Mouse (Mus musculus) lung, postnatal 0 days (tissue): ENCODE data around the gene Insrr. TPM values are rescaled to one million over a fixed set of nuclear protein-coding genes. Genes with fewer than 3 reads are reported as not detected.
A peak's percentile ranks its signal among the peaks of the same experiment; 100 is the strongest.

ENCODE experiments used
- ATAC-seq: fragments of 200-750 bp; cut with Nextera tagmentation; 2 replicates; pipeline ENCODE4 v1.8.0; 2017; ENCODE audit warnings: moderate library complexity
- DNase-seq: peaks from one replicate; pipeline ENCODE4 v3.0.0-alpha.2; 2016; ENCODE audit warnings: low spot score
- H3K27ac ChIP-seq: fragments of 300-500 bp; sonication (generic); 2 replicates; pipeline ENCODE4 v1.5.1; 2014; ENCODE audit warnings: antibody characterized with exemption, mild to moderate bottlenecking, low read length, mixed read lengths
- H3K27me3 ChIP-seq: fragments of 300-500 bp; sonication (generic); replicated peaks from 2 replicates; pipeline ENCODE4 v1.6.1; 2014; ENCODE audit warnings: low read length, mixed read lengths; ENCODE audit not compliant: insufficient read depth
- H3K36me3 ChIP-seq: fragments of 300-500 bp; sonication (generic); 2 replicates; pipeline ENCODE4 v1.6.1; 2014; ENCODE audit warnings: low read length, mixed read lengths; ENCODE audit not compliant: insufficient read depth
- H3K4me1 ChIP-seq: fragments of 300-500 bp; sonication (generic); 2 replicates; pipeline ENCODE4 v1.6.1; 2014; ENCODE audit warnings: antibody characterized with exemption, low read depth, low read length, mixed read lengths; ENCODE audit not compliant: insufficient read depth
- H3K4me2 ChIP-seq: fragments of 300-500 bp; sonication (generic); replicated peaks from 2 replicates; pipeline ENCODE4 v1.6.1; 2014; ENCODE audit warnings: low read depth, mild to moderate bottlenecking, low read length, moderate library complexity, mixed read lengths
- H3K4me3 ChIP-seq: fragments of 300-500 bp; sonication (generic); 2 replicates; pipeline ENCODE4 v1.5.1; 2014; ENCODE audit warnings: low read depth, low read length
- H3K9ac ChIP-seq: fragments of 300-500 bp; sonication (generic); replicated peaks from 2 replicates; pipeline ENCODE4 v1.6.1; 2014; ENCODE audit warnings: low read depth, mild to moderate bottlenecking
- H3K9me3 ChIP-seq: fragments of 300-500 bp; sonication (generic); 2 replicates; pipeline ENCODE4 v1.6.1; 2016; ENCODE audit warnings: low read length, mixed read lengths
- CTCF ChIP-seq: IDR thresholded peaks from 2 replicates; pipeline ENCODE4 v1.5.1; 2016; ENCODE audit warnings: antibody characterized with exemption, mild to moderate bottlenecking
- EP300 ChIP-seq: IDR thresholded peaks from 2 replicates; pipeline ENCODE4 v1.6.1; 2016; ENCODE audit warnings: antibody characterized with exemption, mild to moderate bottlenecking, control low read depth
- WGBS: fragments of 180-500 bp; shearing (Covaris S2); extraction: QIAGEN DNeasy Blood & Tissue Kit; methylation state at CpG from one replicate; pipeline ENCODE4 v1.1.7; 2014; 5-methylcytosine and 5-hydroxymethylcytosine counted together
- polyA plus RNA-seq: library from polyadenylated mRNA; unstranded; fragments of >200 nt; fragmentation: Nextera tagmentation; extraction: Ambion mirVana; gene quantifications from 2 replicates; pipeline ENCODE4 v1.2.1, GENCODE M21; 2015

The Insrr gene
- polyA plus RNA-seq, 1 experiment from 2014 or later, result 0.12 TPM

DNA sequence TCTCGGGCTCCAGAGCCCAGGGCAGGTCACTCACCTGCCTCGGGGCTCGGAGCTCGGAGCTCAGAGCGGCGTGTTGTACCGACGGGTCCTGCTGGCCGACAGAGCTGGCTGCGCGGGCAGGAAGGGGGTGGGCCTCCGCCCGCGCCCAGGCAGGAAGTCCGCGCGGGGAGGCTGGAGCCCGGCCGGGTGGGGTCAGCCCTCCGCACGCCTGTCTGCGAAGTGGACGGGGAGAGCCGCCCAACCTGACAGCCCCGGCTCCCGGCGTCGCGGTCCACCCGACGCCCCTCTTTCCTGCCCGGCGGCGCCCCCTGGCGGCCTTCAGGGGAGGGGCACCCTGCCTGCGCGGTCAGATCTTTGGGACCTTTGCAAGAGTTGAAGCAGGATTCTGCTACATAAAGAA, 27.9 kb upstream of the Insrr start:
- TF ChIP-seq CTCF (peak; percentile 93), EP300 (no peak)
- Histone ChIP-seq H3K36me3 (no peaks in the 10 kb centered on the region), H3K27me3 (no peaks in the 10 kb centered on the region), H3K4me3 (peak overlapping the region; percentile 48), H3K9ac (peak overlapping the region; percentile 52), H3K9me3 (no peaks in the 10 kb centered on the region), H3K4me1 (peaks cover 3% of the 10 kb centered on the region; the same call in 1 of the 2 replicates), H3K27ac (peak overlapping the region; percentile 82), H3K4me2 (peak overlapping the region; percentile 66)
- DNase-seq, result peak; percentile 94
- peak; percentile 91 for ATAC-seq
- 5% methylated on average over 33 of the region's 37 CpGs for WGBS

DNA sequence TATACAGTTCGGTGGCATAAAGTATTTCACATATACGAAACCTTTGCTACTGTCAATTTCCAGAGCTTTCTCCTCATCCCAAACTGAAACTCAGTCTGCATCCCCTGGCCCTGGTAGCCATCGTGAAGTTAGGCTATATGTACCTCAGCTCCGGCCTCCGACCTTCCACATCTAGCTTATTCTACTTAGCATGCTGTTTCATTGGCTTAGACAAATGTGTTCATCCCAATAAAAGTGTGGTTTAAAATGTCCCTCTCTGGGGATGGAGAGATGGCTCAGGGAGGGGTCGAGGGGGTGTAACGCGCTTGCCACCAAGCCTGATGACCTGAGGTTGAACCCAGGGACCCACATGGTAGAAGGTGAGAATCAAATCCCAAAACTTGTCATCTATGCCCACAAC, 27.2 kb upstream of the Insrr start:
- Histone ChIP-seq H3K27ac (no peak overlapping the region), H3K4me2 (no peak overlapping the region), H3K27me3 (no peaks in the 10 kb centered on the region), H3K9ac (no peak overlapping the region), H3K36me3 (no peaks in the 10 kb centered on the region), H3K4me1 (peaks cover 3% of the 10 kb centered on the region; the same call in 1 of the 2 replicates), H3K9me3 (no peaks in the 10 kb centered on the region), H3K4me3 (no peak overlapping the region)
- 82% methylated on average over 8 of the region's 8 CpGs for WGBS
- TF ChIP-seq CTCF (no peak), EP300 (no peak)
- DNase-seq (no peak), ATAC-seq (no peak)

DNA sequence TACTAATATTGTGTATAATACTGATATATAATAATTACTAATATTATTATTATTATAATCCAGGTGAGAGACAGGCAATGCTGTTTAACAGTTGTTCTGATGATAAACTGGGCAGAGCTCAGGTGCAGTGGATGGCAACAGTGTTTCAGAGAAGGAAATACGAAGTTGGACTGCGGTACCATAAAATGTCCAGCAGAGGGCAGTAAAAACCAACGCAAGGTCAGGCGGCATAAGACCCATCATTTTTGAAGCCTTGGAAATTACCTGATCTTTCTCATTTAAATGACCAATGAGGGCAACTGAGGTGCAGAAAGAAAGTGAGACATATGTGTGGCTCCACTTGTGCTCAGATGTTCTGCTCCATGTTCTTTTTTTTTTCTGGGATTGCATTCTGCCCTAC, 26.5 kb upstream of the Insrr start:
- peak; percentile 89 for TF ChIP-seq CTCF
- no peak for TF ChIP-seq EP300
- peaks cover 3% of the 10 kb centered on the region; the same call in 1 of the 2 replicates for H3K4me1 ChIP-seq
- peak; percentile 69 for DNase-seq
- no peaks in the 10 kb centered on the region for H3K9me3 ChIP-seq
- no peak overlapping the region for H3K27ac ChIP-seq
- no peaks in the 10 kb centered on the region for H3K36me3 ChIP-seq
- no peak for ATAC-seq
- no peak overlapping the region for H3K4me3 ChIP-seq
- no peak overlapping the region for H3K4me2 ChIP-seq
- no peaks in the 10 kb centered on the region for H3K27me3 ChIP-seq
- H3K9ac ChIP-seq, result no peak overlapping the region
- under 1% methylated on average over 4 of the region's 4 CpGs for WGBS

DNA sequence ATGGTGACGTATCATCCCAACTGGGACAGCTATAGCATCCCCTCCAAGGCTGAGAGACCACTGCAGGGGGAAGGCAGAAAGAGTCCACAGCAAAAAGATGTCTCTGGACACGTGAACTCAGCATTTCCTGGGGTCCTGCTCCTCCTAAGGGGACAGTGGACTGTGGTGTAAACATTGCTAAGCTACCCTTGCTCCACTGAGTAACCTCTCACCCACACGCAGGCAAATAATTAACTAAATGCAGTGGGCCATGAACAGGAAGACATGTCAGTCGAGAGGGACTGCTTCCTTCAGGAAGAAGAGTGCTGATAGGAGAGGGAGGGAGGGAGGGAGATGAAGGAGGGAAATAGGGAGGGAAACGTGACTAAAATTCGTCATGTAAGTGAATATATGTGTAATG, 25.7 kb upstream of the Insrr start:
- peaks cover under 1% of the 10 kb centered on the region; the same call in 1 of the 2 replicates for H3K4me1 ChIP-seq
- TF ChIP-seq EP300 (no peak), CTCF (no peak)
- no peaks in the 10 kb centered on the region for H3K27me3 ChIP-seq
- no peaks in the 10 kb centered on the region for H3K9me3 ChIP-seq
- H3K27ac ChIP-seq, result no peak overlapping the region
- WGBS, result 19% methylated on average over 6 of the region's 6 CpGs
- H3K36me3 ChIP-seq, result no peaks in the 10 kb centered on the region
- no peak overlapping the region for H3K9ac ChIP-seq
- ATAC-seq, result no peak
- no peak overlapping the region for H3K4me2 ChIP-seq
- H3K4me3 ChIP-seq, result no peak overlapping the region
- DNase-seq, result no peak

DNA sequence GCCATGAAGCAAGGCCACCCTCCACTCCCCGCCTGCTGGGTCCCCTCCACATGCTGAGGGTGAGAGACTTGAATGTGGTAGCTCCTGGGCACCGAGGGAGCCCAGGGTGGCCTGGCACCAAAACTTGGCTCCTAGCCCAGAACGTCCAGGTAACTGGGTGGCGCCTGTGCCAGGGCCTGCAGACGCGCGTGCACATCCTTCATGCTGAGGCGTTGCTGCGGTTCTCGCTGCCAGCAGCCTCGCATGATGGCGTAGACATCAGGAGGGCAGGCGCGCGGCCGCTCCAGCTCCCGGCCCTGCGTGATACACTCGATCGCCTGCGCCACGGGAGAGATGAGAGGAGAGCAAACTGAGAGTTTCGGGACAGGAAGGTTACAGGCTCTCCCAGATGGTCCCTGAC, 18.5 kb upstream of the Insrr start:
- Histone ChIP-seq H3K9ac (no peak overlapping the region), H3K36me3 (no peaks in the 10 kb centered on the region), H3K27me3 (0 out of 2 replicates have a peak, but pooled peaks cover 3% of the 10 kb centered on the region), H3K9me3 (no peaks in the 10 kb centered on the region), H3K4me3 (no peak overlapping the region), H3K4me2 (0 out of 2 replicates have a peak overlapping the region, but pooled peaks have one; percentile 3), H3K4me1 (no peaks in the 10 kb centered on the region), H3K27ac (no peak overlapping the region)
- DNase-seq (no peak), ATAC-seq (no peak)
- TF ChIP-seq EP300 (no peak), CTCF (no peak)
- WGBS, result 40% methylated on average over 23 of the region's 23 CpGs

DNA sequence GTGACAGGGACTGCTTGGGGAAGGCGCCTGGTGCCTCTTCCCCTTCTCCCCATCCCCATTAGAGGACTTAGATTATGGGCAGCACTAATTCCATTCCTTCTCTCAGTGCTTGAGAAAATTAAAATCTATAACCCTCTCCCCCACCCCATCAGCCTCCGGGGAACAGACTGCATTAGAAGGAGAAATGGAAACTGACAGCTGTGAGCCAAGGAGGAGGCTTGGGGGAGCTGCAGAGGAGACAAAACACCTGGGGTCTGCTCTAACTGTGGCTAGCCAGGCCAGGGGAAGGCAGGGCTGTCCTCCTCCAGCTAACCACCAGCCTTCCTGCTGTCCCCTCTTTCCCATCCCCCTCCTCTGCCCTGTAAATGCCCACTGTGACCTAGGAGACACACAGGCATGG, 17.7 kb upstream of the Insrr start:
- Histone ChIP-seq H3K36me3 (no peaks in the 10 kb centered on the region), H3K4me2 (no peak overlapping the region), H3K9me3 (no peaks in the 10 kb centered on the region), H3K9ac (no peak overlapping the region), H3K4me1 (no peaks in the 10 kb centered on the region), H3K4me3 (no peak overlapping the region), H3K27ac (no peak overlapping the region), H3K27me3 (0 out of 2 replicates have a peak, but pooled peaks cover 3% of the 10 kb centered on the region)
- DNase-seq (peak; percentile 46), ATAC-seq (no peak)
- TF ChIP-seq CTCF (no peak), EP300 (no peak)
- 48% methylated on average over 2 of the region's 2 CpGs for WGBS
